Mouse (Mus musculus) heart, embryonic 15.5 days (tissue): Measurements from ENCODE around the gene Six1. TPM values are rescaled to one million over a fixed set of nuclear protein-coding genes. Genes with fewer than 3 reads are reported as not detected.
"Not testable (repeated sequence)": the region's sequence is repeated elsewhere in the genome, so short reads cannot be mapped to it uniquely, and the experiment has no call there.

Source experiments
- ATAC-seq: fragments of 200-750 bp; cut with Nextera tagmentation; replicated peaks from 2 replicates; pipeline ENCODE4 v1.8.0; 2017; ENCODE audit warnings: low read depth, moderate TSS enrichment; ENCODE audit not compliant: insufficient number of reproducible peaks, insufficient read depth, low FRiP score
- H3K27ac ChIP-seq: fragments of 300-500 bp; sonication (generic); 2 replicates; pipeline ENCODE4 v1.5.1; 2015; ENCODE audit warnings: mild to moderate bottlenecking, inconsistent platforms
- H3K27me3 ChIP-seq: fragments of 300-500 bp; sonication (generic); 2 replicates; pipeline ENCODE4 v1.6.1; 2015; ENCODE audit warnings: inconsistent platforms
- H3K36me3 ChIP-seq: fragments of 300-500 bp; sonication (generic); 2 replicates; pipeline ENCODE4 v1.6.1; 2015; ENCODE audit warnings: mild to moderate bottlenecking, inconsistent platforms
- H3K4me1 ChIP-seq: fragments of 300-500 bp; sonication (generic); replicated peaks from 2 replicates; pipeline ENCODE4 v1.6.1; 2015; ENCODE audit warnings: inconsistent platforms
- H3K4me2 ChIP-seq: fragments of 300-500 bp; sonication (generic); 2 replicates; pipeline ENCODE4 v1.6.1; 2015; ENCODE audit warnings: inconsistent platforms, mild to moderate bottlenecking, moderate library complexity
- H3K4me3 ChIP-seq: fragments of 300-500 bp; sonication (generic); 2 replicates; pipeline ENCODE4 v1.5.1; 2015; ENCODE audit warnings: mild to moderate bottlenecking, inconsistent platforms
- H3K9ac ChIP-seq: fragments of 300-500 bp; sonication (generic); 2 replicates; pipeline ENCODE4 v1.6.1; 2015; ENCODE audit warnings: mild to moderate bottlenecking, inconsistent platforms
- H3K9me3 ChIP-seq: fragments of 300-500 bp; sonication (generic); replicated peaks from 2 replicates; pipeline ENCODE4 v1.6.1; 2016; ENCODE audit warnings: inconsistent platforms
- WGBS: fragments of 180-500 bp; shearing (Covaris S2); methylation state at CpG from one replicate; pipeline ENCODE4 v1.1.7; 2015; ENCODE audit warnings: mixed read lengths; 5-methylcytosine and 5-hydroxymethylcytosine counted together
- polyA plus RNA-seq: library from polyadenylated mRNA; unstranded; fragments of >200 nt; fragmentation: Nextera tagmentation; extraction: Ambion mirVana; gene quantifications from 2 replicates; pipeline ENCODE4 v1.2.1, GENCODE M21; 2015

The Six1 gene
- 0.62 and 3.7 TPM in 2 replicates for polyA plus RNA-seq

GRCm38 (mm10) chr12:73053668-73054241 is at the start of gene Six1:
Gene Six1 (minus strand): TSS chr12:73053887.
- H3K4me1 ChIP-seq: peaks cover 15% of the 10 kb centered on the region
- ATAC-seq: peak; percentile 86
- H3K27me3 ChIP-seq: peaks cover 77% of the 10 kb centered on the region
- 1% methylated on average over 42 of the region's 42 CpGs for WGBS
- H3K27ac ChIP-seq: peak within 1 kb of the TSS; percentile 5; the same call in 1 of the 2 replicates
- H3K4me3 ChIP-seq: peak within 1 kb of the TSS; percentile 72
- peak within 1 kb of the TSS; percentile 96 for H3K4me2 ChIP-seq
- no peaks in the 10 kb centered on the region for H3K9me3 ChIP-seq
- H3K9ac ChIP-seq: peak within 1 kb of the TSS; percentile 69
- H3K36me3 ChIP-seq: no peaks in the 10 kb centered on the region

GRCm38 (mm10) chr12:73098593-73098992 is 44.9 kb upstream of the Six1 start:
- Histone ChIP-seq H3K9ac (no peak overlapping the region), H3K9me3 (no peaks in the 10 kb centered on the region), H3K27ac (no peak overlapping the region), H3K4me2 (no peak overlapping the region), H3K36me3 (peaks cover 8% of the 10 kb centered on the region), H3K4me1 (peaks cover 7% of the 10 kb centered on the region; the same call in 1 of the 2 replicates), H3K4me3 (no peak overlapping the region), H3K27me3 (no peaks in the 10 kb centered on the region)
- 37% methylated on average over 4 of the region's 4 CpGs for WGBS
- no peak for ATAC-seq

DNA sequence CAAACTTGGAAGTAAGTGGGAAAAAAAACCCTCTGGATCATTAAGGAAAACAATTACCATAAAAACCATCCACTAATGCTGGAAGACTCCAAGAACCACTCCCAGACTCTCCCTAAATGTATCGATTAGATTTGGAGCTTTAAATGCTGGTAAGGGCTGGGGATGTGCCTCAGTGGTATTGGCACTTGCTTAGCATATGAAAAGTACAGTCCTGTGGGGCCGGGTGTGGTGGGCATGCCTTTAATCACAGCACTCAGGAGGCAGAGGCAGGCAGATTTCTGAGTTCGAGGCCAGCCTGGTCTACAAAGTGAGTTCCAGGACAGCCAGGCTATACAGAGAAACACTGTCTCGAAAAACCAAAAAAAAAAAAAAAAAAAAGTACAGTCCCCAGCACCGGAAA is 42.5 kb upstream of the Six1 start:
- 82% methylated on average over 5 of the region's 5 CpGs for WGBS
- ATAC-seq, H3K4me1 ChIP-seq, H3K4me2 ChIP-seq, H3K27ac ChIP-seq, H3K4me3 ChIP-seq, H3K27me3 ChIP-seq, H3K9me3 ChIP-seq, H3K36me3 ChIP-seq, H3K9ac ChIP-seq: not testable (repeated sequence)

- no peak overlapping the region for H3K27ac ChIP-seq
- 28% methylated on average over 2 of the region's 2 CpGs for WGBS
- H3K4me2 ChIP-seq: no peak overlapping the region
- H3K4me1 ChIP-seq: peaks cover 7% of the 10 kb centered on the region; the same call in 1 of the 2 replicates
- H3K9me3 ChIP-seq: no peaks in the 10 kb centered on the region
- no peaks in the 10 kb centered on the region for H3K36me3 ChIP-seq
- ATAC-seq: no peak
- H3K27me3 ChIP-seq: no peaks in the 10 kb centered on the region
- H3K9ac ChIP-seq: no peak overlapping the region
- no peak overlapping the region for H3K4me3 ChIP-seq
Measured at GRCm38 (mm10) chr12:73094605-73095004, 40.9 kb upstream of the Six1 start.

DNA sequence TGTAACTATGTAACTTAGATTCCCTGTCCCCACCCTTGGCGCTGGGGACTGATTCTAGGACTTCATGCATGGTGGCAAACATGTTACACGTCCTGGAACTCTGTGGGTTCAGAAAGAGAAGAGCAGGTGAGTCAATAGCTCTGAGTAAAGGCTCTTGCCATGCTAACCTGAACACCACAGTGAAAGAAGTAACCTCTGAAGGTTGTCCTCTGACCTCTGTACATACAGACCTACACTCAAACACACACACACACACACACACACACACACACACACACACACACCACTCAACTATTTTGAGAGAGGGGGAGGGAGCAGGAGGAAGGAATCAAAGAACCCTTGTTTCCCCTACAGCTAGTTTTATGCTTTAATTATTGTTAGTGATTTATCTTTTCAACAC is 40.5 kb upstream of the Six1 start:
- Histone ChIP-seq H3K9me3 (no peaks in the 10 kb centered on the region), H3K4me1 (peaks cover 7% of the 10 kb centered on the region; the same call in 1 of the 2 replicates), H3K9ac (no peak overlapping the region), H3K4me2 (no peak overlapping the region), H3K27me3 (no peaks in the 10 kb centered on the region), H3K27ac (no peak overlapping the region), H3K36me3 (no peaks in the 10 kb centered on the region), H3K4me3 (no peak overlapping the region)
- 79% methylated on average over 2 of the region's 2 CpGs for WGBS
- ATAC-seq: no peak

- Histone ChIP-seq H3K9me3 (no peaks in the 10 kb centered on the region), H3K4me1 (no peaks in the 10 kb centered on the region), H3K4me2 (no peak overlapping the region), H3K4me3 (no peak overlapping the region), H3K9ac (no peak overlapping the region), H3K27ac (no peak overlapping the region), H3K36me3 (no peaks in the 10 kb centered on the region), H3K27me3 (no peaks in the 10 kb centered on the region)
- 69% methylated on average over 7 of the region's 7 CpGs for WGBS
- no peak for ATAC-seq
Measured at GRCm38 (mm10) chr12:73090672-73091335, 37.1 kb upstream of the Six1 start.

DNA sequence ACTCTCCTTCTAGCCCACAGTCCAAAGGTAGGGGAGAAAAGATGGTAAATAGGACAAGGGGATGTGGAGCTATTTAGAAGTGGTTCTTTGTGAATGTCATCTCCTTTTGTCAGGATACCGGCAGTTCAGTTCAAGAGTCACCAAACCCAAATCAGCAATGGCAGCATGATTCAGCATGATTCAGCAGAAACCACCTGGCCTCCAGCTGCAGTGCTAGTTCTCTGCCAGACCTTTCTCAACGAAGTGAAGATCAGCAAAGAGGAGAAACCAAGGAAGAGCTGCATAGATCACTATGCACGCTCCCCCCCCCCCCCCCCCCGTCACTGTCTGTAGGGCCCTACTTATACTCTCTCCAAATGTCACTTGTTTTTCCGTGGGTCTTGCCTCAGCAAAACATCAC is 35.2 kb upstream of the Six1 start:
- Histone ChIP-seq H3K4me1 (no peaks in the 10 kb centered on the region), H3K9ac (no peak overlapping the region), H3K27ac (no peak overlapping the region), H3K9me3 (no peaks in the 10 kb centered on the region), H3K4me2 (no peak overlapping the region), H3K36me3 (no peaks in the 10 kb centered on the region), H3K27me3 (no peaks in the 10 kb centered on the region), H3K4me3 (no peak overlapping the region)
- no peak for ATAC-seq
- 71% methylated on average over 5 of the region's 5 CpGs for WGBS

GRCm38 (mm10) chr12:73088500-73088899 is 34.8 kb upstream of the Six1 start:
- Histone ChIP-seq H3K27ac (no peak overlapping the region), H3K9me3 (no peaks in the 10 kb centered on the region), H3K4me2 (no peak overlapping the region), H3K4me3 (no peak overlapping the region), H3K36me3 (no peaks in the 10 kb centered on the region), H3K27me3 (no peaks in the 10 kb centered on the region), H3K9ac (no peak overlapping the region), H3K4me1 (no peaks in the 10 kb centered on the region)
- WGBS: 75% methylated on average over 5 of the region's 5 CpGs
- no peak for ATAC-seq

- Histone ChIP-seq H3K27ac (no peak overlapping the region), H3K9ac (no peak overlapping the region), H3K4me1 (no peaks in the 10 kb centered on the region), H3K9me3 (no peaks in the 10 kb centered on the region), H3K27me3 (no peaks in the 10 kb centered on the region), H3K36me3 (no peaks in the 10 kb centered on the region), H3K4me3 (no peak overlapping the region), H3K4me2 (no peak overlapping the region)
- ATAC-seq: no peak
- 92% methylated on average over 7 of the region's 7 CpGs for WGBS
Measured at GRCm38 (mm10) chr12:73087086-73087485, 33.4 kb upstream of the Six1 start.

DNA sequence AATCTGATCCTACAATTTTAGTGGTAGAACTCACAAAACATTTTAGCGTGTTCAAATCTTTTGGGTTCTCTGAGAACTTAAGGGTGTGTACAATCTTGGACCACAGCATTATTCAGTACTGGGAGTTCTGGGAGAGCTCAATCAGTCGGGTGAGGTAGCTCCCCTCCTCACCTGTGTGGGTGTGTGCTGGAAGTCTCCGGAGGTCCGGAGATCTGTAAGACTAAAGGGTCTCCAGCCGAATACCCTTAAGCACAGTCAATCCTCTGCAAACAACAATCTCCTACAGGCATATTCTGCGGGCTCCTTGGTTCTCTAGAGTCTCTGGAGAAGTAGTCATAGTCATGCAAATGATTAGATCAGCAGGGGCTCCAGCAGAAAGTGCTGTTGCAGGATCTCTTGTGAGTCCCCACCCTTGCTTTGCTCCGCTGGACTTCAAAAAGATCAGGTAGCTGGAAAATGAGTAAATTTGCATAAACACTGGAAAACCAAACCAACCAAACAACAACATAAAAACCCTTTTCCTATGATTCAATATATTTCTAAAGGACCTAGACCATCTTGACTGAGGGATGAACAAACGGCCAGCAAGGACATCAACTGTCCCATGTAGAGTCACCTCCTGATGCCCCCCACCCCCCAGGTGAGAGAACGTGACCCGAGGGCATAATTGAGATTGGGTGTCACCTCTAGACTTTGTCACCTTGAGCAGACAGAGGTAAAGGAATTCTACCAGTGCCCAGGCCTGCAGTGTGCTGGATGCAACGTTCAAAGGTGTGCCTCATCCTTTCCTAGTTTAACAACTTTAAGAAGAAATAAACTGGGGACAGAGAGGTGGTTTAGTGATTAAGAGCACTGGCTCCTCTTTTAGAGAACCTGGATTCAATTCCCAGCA is 32.3 kb upstream of the Six1 start:
- Histone ChIP-seq H3K4me1 (no peaks in the 10 kb centered on the region), H3K27me3 (no peaks in the 10 kb centered on the region), H3K27ac (no peak overlapping the region), H3K4me2 (no peak overlapping the region), H3K9ac (no peak overlapping the region), H3K4me3 (no peak overlapping the region), H3K36me3 (no peaks in the 10 kb centered on the region), H3K9me3 (no peaks in the 10 kb centered on the region)
- WGBS: 33% methylated on average over 11 of the region's 11 CpGs
- no peak for ATAC-seq

- no peak for ATAC-seq
- Histone ChIP-seq H3K9ac (no peak overlapping the region), H3K4me2 (no peak overlapping the region), H3K4me3 (no peak overlapping the region), H3K27me3 (no peaks in the 10 kb centered on the region), H3K4me1 (no peaks in the 10 kb centered on the region), H3K27ac (no peak overlapping the region), H3K9me3 (no peaks in the 10 kb centered on the region), H3K36me3 (no peaks in the 10 kb centered on the region)
- WGBS: 67% methylated on average over 4 of the region's 4 CpGs
Measured at GRCm38 (mm10) chr12:73083773-73084172, 30.1 kb upstream of the Six1 start.
